Mouse (Mus musculus): ENCODE results near the gene Dnajc14.

GRCm38 (mm10) chr10:128792041-128792440, 11.8 kb upstream of the Dnajc14 start:
- no peak for TF ChIP-seq CHD1 (IDR thresholded peaks at IDR 0.05; ENCODE audit: low read depth, low read length)
- no peak for TF ChIP-seq POLR2A (IDR thresholded peaks at IDR 0.05; ENCODE audit: control insufficient read depth in 1 of 2, insufficient read depth in 1 of 2, low read depth in 1 of 2, low read length in 2 of 2, poor library complexity in 1 of 2)
- TF ChIP-seq CTCF (IDR thresholded peaks at IDR 0.05 in 2 of 3, conservative IDR thresholded peaks at IDR 0.05 in 1 of 3; ENCODE audit: control insufficient read depth in 1 of 3, insufficient read depth in 1 of 3, low read depth in 2 of 3, low read length in 3 of 3, poor library complexity in 1 of 3, severe bottlenecking in 1 of 3) = peak in 1 of 3 experiments; percentile 44; a peak in 2 of 6 replicates
- TF ChIP-seq EP300 (IDR thresholded peaks at IDR 0.05; ENCODE audit: low read depth in 1 of 2, low read length in 2 of 2) = no peak
- no peak for TF ChIP-seq TAL1 (IDR thresholded peaks at IDR 0.05; ENCODE audit: low read length)
- TF ChIP-seq CHD2 (IDR thresholded peaks at IDR 0.05; ENCODE audit: low read length) = no peak
- no peak for TF ChIP-seq MAX (IDR thresholded peaks at IDR 0.05; ENCODE audit: low read length)
- TF ChIP-seq USF2 (IDR thresholded peaks at IDR 0.05; ENCODE audit: borderline replicate concordance in 1 of 2, insufficient read depth in 1 of 2, low read depth in 1 of 2, low read length in 2 of 2) = no peak
- TF ChIP-seq MYC (IDR thresholded peaks at IDR 0.05; ENCODE audit: low read depth, low read length) = no peak
- TF ChIP-seq MAFK (IDR thresholded peaks at IDR 0.05; ENCODE audit: borderline replicate concordance, low read depth, low read length) = no peak
- TF ChIP-seq MXI1 (IDR thresholded peaks at IDR 0.05; ENCODE audit: low read depth, low read length) = no peak
- no peak for TF ChIP-seq NELFE (IDR thresholded peaks at IDR 0.05; ENCODE audit: low read depth, low read length)
- TF ChIP-seq TCF12 (IDR thresholded peaks at IDR 0.05; ENCODE audit: low read depth, low read length) = no peak
- TF ChIP-seq ZNF384 (IDR thresholded peaks at IDR 0.05; ENCODE audit: low read depth, low read length) = no peak
